In the genomic region with DNA sequence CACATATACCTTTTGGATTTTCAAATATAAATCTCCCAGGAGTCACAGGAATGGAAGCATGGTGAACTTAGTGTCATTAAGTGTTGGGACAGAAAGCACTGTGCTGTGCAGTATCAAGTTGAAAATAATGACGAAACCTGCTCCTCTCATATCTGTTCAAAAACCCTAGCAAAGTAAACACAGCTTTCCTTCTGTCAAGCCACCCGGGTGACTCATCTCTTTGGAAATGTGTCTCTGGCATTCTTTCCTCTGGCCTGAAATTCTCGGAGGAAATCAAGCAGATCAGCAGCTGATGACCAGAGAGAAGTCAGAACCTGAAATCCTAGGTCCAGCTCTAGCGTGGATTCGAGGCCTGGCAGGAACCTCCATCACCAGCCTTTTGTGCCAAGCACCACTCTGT, we compare ENCODE assay signal across 8 mouse cellular contexts.
DNase-seq lines count a peak whose midpoint lies in the region; ATAC-seq and TF ChIP-seq lines count a peak whose summit lies in the region.

No protein-coding gene starts in this region.

- no peak for TF ChIP-seq CTCF in forebrain, postnatal 0 days (IDR thresholded peaks at IDR 0.05; ENCODE audit: low read depth)
- no peak for TF ChIP-seq CTCF in midbrain, postnatal 0 days (IDR thresholded peaks at IDR 0.05)

- WGBS in forebrain, postnatal 0 days, result 49% methylated on average over 5 of the region's 5 CpGs
- WGBS in forebrain, embryonic 12.5 days, result 76% methylated on average over 5 of the region's 5 CpGs
- 23% methylated on average over 5 of the region's 5 CpGs for WGBS in heart, embryonic 14.5 days
- 68% methylated on average over 5 of the region's 5 CpGs for WGBS in midbrain, postnatal 0 days

- no peak overlapping the region for H3K4me3 ChIP-seq in forebrain, postnatal 0 days (ENCODE audit: low read depth, low read length)
- no peak overlapping the region for H3K4me3 ChIP-seq in forebrain, embryonic 12.5 days (replicated peaks)
- H3K4me3 ChIP-seq in heart, embryonic 14.5 days (ENCODE audit: control insufficient read depth in 1 of 2, insufficient read depth in 1 of 2, low read depth in 1 of 2, low read length in 2 of 2), result no peak overlapping the region
- H3K4me3 ChIP-seq in midbrain, postnatal 0 days (ENCODE audit: low read depth, low read length), result no peak overlapping the region

- no peak overlapping the region for H3K9ac ChIP-seq in forebrain, postnatal 0 days
- no peak overlapping the region for H3K9ac ChIP-seq in forebrain, embryonic 12.5 days
- no peak overlapping the region for H3K9ac ChIP-seq in heart, embryonic 14.5 days (ENCODE audit: low read length)
- H3K9ac ChIP-seq in midbrain, postnatal 0 days (replicated peaks; ENCODE audit: low read length, poor library complexity, severe bottlenecking), result no peak overlapping the region

- H3K27ac ChIP-seq in forebrain, postnatal 0 days (ENCODE audit: low read depth, low read length), result no peak overlapping the region
- no peak overlapping the region for H3K27ac ChIP-seq in forebrain, embryonic 12.5 days
- peak overlapping the region in 1 of 2 experiments; percentile 55; a peak in 1 of 4 replicates for H3K27ac ChIP-seq in heart, embryonic 14.5 days (replicated peaks in 1 of 2; ENCODE audit: control insufficient read depth in 1 of 2, insufficient read depth in 1 of 2, low read depth in 2 of 2, low read length in 2 of 2)
- no peak overlapping the region for H3K27ac ChIP-seq in midbrain, postnatal 0 days (ENCODE audit: low read depth, low read length)

- H3K9me3 ChIP-seq in forebrain, postnatal 0 days (ENCODE audit: low read length), result no peaks in the 10 kb centered on the region
- H3K9me3 ChIP-seq in forebrain, embryonic 12.5 days, result no peaks in the 10 kb centered on the region
- no peaks in the 10 kb centered on the region for H3K9me3 ChIP-seq in heart, embryonic 14.5 days (ENCODE audit: control insufficient read depth, low read length)
- H3K9me3 ChIP-seq in midbrain, postnatal 0 days (ENCODE audit: low read length), result no peaks in the 10 kb centered on the region

- H3K4me1 ChIP-seq in forebrain, postnatal 0 days (ENCODE audit: insufficient read depth), result no peaks in the 10 kb centered on the region; the same call in 1 of the 2 replicates
- H3K4me1 ChIP-seq in forebrain, embryonic 12.5 days, result peaks cover 10% of the 10 kb centered on the region
- H3K4me1 ChIP-seq in heart, embryonic 14.5 days (ENCODE audit: control insufficient read depth in 2 of 2, insufficient read depth in 2 of 2, low read length in 2 of 2), result peaks cover 11 to 18% of the 10 kb centered on the region in 2 experiments
- H3K4me1 ChIP-seq in midbrain, postnatal 0 days (ENCODE audit: insufficient read depth, low read length), result 0 out of 2 replicates have a peak, but pooled peaks cover 2% of the 10 kb centered on the region

- no peaks in the 10 kb centered on the region for H3K36me3 ChIP-seq in forebrain, postnatal 0 days (ENCODE audit: insufficient read depth)
- H3K36me3 ChIP-seq in forebrain, embryonic 12.5 days (replicated peaks), result no peaks in the 10 kb centered on the region
- no peaks in the 10 kb centered on the region for H3K36me3 ChIP-seq in heart, embryonic 14.5 days (ENCODE audit: control insufficient read depth, insufficient read depth, low read length)
- no peaks in the 10 kb centered on the region for H3K36me3 ChIP-seq in midbrain, postnatal 0 days (ENCODE audit: insufficient read depth, low read length)

- no peak overlapping the region for H3K4me2 ChIP-seq in forebrain, postnatal 0 days (ENCODE audit: low read depth)
- H3K4me2 ChIP-seq in forebrain, embryonic 12.5 days, result no peak overlapping the region
- H3K4me2 ChIP-seq in heart, embryonic 14.5 days (ENCODE audit: low read length), result peak overlapping the region; percentile 40; the same call in 1 of the 2 replicates
- H3K4me2 ChIP-seq in midbrain, postnatal 0 days (ENCODE audit: low read depth, low read length, poor library complexity, severe bottlenecking), result no peak overlapping the region

- H3K27me3 ChIP-seq in forebrain, postnatal 0 days (ENCODE audit: insufficient read depth, low read length), result no peaks in the 10 kb centered on the region
- 0 out of 2 replicates have a peak, but pooled peaks cover 2% of the 10 kb centered on the region for H3K27me3 ChIP-seq in forebrain, embryonic 12.5 days
- no peaks in the 10 kb centered on the region for H3K27me3 ChIP-seq in heart, embryonic 14.5 days (ENCODE audit: control insufficient read depth, insufficient read depth, low read length)
- H3K27me3 ChIP-seq in midbrain, postnatal 0 days (ENCODE audit: insufficient read depth, low read length), result no peaks in the 10 kb centered on the region

- peak; percentile 25 for DNase-seq in forebrain, postnatal 0 days
- peak; percentile 84 for DNase-seq in adipocyte (ENCODE audit: low spot score)
- DNase-seq in lung, adult 18-20 months, result peak; percentile 53 to 73
- no peak for DNase-seq in midbrain, postnatal 0 days (ENCODE audit: low spot score)
- no peak for DNase-seq in embryo, embryonic 9.5 days (ENCODE audit: extremely low spot score)

- ATAC-seq in forebrain, postnatal 0 days, result no peak
- ATAC-seq in forebrain, embryonic 12.5 days (ENCODE audit: low FRiP score), result no peak
- no peak for ATAC-seq in heart, embryonic 14.5 days (ENCODE audit: insufficient number of reproducible peaks, insufficient read depth, low FRiP score, low read depth)
- no peak for ATAC-seq in midbrain, postnatal 0 days (ENCODE audit: low FRiP score)
- no peak for ATAC-seq in CD4-positive, CD25-positive, alpha-beta regulatory T cell, adult 4 months

Comparison
In these comparisons a context has a peak if more than half of its experiments do, and no peak if none do; other contexts are left out.
1. DNase-seq: peak in forebrain, postnatal 0 days (single experiment), adipocyte (single experiment) and lung, adult 18-20 months (2 of 2); none in midbrain, postnatal 0 days (single experiment) and embryo, embryonic 9.5 days (single experiment).